Mouse (Mus musculus) thymus, postnatal 25 days (tissue): Measurements from ENCODE around the gene Pip5k1c.
A peak's percentile ranks its signal among the peaks of the same experiment; 100 is the strongest.

Experiments
- DNase-seq: peaks from one replicate; pipeline ENCODE4 v3.0.0; 2022

Pip5k1c gene

DNA sequence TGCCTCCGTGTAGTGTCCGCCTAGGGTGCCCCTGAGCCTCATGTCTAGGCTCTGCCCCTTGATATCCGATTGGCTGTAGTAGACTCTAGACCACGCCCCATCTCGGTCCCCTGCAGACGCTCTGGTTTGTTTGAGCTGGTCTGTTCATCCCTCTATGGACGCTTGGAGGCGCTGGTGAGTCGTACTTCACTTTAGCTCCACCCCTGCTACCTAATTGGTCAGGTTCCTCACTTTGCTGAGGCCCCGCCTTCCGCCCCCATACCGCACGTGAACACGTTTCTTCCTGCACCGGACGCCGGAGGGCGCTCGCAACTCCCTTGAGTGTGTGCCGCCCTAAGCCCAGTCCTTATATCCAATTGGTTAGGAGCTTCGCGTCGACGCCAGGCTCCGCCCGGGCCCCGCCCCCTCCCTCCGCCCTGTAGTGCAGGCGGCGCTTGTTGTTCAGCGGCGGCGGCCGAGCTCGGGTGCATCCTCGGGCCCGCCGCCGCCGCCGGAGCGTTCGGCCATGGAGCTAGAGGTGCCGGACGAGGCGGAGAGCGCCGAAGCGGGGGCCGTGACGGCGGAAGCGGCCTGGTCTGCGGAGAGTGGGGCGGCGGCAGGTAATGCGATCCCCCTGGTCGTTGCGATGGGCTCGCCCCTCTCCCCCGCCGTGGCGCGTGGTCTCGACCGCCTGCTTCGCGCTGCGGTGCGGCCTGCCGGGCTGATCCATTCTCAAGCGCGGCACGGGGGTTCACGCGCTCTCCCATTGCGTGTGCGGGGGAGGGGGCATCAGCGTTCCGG, at the start of gene Pip5k1c:
TSS of gene Pip5k1c (plus strand) at position 410 of the 780 bp plus-strand sequence.
- peak; percentile 100 for DNase-seq

GRCm38 (mm10) chr10:81244146-81244545, 48.6 kb upstream of the Pip5k1c start:
- DNase-seq = no peak

GRCm38 (mm10) chr10:81244595-81244994, 48.2 kb upstream of the Pip5k1c start:
- peak; percentile 85 for DNase-seq

GRCm38 (mm10) chr10:81245166-81245565, 47.6 kb upstream of the Pip5k1c start:
- DNase-seq = no peak

DNA sequence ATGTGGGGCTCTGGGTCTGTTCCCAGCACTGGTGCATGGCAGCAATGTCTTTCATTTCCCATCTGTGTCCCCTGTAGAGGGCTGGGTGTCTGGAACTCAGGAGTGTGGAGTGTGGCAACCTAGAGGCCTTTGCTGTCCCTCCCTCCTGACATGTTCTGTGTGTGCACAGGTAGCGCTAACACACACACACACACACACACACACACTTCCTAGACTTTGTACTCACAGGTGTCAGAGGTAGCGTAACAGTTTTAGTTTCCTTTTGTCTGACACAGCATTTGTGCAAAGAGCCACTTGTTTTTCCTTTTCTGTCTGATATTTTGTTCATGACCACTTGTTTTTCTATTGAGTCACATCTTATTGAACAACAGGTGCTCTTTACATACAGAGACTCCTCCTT, 45.0 kb upstream of the Pip5k1c start:
- DNase-seq = peak; percentile 44

DNA sequence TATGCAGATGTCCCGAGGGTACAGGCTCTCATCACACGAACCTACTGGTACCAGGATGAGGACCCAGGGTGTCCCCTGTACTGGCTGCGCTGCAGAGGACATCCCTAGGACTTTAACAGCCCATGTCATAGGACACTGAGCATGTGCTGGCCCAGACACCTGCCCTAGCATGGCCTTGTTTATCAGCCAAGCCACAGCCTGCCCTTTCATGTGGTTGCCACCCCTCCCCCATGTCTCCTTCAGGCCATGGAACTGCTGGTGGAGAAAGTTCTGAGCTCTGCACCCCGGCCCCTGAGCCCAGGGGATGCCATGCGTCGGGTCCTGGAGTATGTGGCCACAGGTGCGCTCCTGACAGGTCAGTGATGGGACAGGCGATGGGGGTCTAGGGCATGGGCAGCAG, 43.3 kb upstream of the Pip5k1c start:
- DNase-seq = no peak

DNA sequence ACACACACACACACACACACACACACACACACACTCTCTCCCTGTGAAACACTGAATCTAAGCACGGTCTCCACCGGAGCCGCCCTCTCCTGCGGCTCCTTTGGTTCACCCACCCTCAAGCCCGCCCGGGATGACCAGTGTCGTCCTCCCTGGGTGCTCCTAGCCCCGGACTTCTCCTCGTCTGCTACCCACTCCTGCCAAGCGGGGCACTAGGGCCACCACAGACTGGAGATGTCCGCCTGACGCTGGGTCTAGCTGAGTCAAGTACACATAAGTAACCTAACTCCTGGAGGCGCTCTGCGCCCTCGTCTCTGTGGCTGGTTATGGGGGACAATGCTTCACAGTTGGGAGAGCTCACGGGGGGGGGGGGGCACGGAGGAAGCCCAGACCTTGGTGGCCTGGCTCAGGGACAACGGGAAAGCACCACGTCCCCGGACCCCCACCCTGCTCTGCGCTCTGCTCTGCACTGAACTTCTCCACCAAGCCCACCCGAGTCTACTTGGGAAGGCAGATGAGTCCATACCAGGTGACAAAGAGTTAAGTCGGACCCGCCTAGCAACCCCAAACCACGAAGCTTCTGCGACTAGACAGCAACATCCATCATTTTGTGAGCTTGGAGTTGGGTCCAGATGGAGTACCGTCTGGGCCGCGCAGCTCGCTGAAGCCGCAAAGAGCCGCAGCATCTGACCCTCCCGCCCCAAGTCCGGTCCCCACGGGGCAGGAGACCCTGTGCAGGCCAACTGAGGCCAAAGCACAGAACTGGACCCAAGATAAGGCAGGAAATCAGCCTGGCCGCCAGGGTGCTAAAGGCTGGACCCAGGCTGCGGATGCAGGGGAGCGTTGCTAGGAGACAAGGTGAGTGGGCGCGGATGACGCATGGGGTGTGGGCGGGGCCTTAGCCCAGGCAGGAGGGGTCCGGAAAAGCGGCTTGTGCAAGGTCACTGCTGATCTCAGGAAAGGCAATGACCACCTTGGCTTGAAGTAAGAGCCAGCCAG, 40.0 kb upstream of the Pip5k1c start, which contains the start of gene Matk:
TSS of gene Matk (plus strand) at position 512 of the 996 bp plus-strand sequence.
- peak; percentile 73 for DNase-seq

DNA sequence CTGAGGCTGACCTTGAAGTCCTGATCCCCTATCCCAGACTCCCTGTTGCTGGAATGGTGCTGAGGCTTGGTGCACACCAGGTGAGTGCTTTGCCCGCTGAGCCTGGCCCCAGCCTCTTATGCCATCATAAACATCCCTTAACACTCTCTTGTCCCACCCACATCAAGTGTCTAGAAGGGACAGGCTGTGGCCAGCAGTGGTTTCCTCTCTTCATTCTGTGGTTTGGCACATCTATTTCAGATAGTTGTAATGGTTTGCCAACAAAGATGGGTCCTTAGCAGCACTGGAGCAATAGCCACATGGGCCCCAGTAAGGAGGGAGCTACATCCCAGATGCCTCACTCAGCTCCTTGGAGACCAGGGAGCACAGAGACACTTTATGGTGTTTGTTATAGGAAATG, 37.9 kb upstream of the Pip5k1c start:
- DNase-seq = no peak

GRCm38 (mm10) chr10:81257158-81258039, 35.4 kb upstream of the Pip5k1c start:
- peak; percentile 66 for DNase-seq

GRCm38 (mm10) chr10:81259225-81259884, 33.4 kb upstream of the Pip5k1c start:
- no peak for DNase-seq

DNA sequence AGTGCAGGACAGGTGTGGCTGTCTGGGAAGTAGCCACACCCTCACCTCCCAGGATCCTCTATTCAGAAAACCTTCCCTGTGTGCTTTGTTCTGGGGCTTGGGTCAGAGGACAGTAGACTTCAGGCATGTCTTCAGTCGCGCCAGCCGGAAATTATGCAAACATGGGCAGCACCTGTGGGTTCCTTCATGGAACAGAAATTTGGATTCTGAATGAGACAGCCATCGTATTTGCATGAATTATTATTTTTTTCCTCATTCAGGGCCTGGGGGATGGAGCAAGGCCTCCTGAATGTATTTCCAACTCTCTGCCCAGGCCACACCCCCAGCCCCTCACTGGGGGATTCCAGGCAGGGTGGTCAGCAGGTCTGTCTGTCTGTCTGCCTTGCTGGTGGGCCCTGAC, 31.7 kb upstream of the Pip5k1c start:
- no peak for DNase-seq

- DNase-seq = no peak
Measured at GRCm38 (mm10) chr10:81265540-81265939, 27.2 kb upstream of the Pip5k1c start.

GRCm38 (mm10) chr10:81266211-81267105, 26.3 kb upstream of the Pip5k1c start, which contains the start of the genes Mrpl54 and Apba3:
Gene Mrpl54, minus strand, starts transcription at chr10:81266934.
Gene Apba3, plus strand, starts transcription at chr10:81266960.
- peak; percentile 96 for DNase-seq

DNA sequence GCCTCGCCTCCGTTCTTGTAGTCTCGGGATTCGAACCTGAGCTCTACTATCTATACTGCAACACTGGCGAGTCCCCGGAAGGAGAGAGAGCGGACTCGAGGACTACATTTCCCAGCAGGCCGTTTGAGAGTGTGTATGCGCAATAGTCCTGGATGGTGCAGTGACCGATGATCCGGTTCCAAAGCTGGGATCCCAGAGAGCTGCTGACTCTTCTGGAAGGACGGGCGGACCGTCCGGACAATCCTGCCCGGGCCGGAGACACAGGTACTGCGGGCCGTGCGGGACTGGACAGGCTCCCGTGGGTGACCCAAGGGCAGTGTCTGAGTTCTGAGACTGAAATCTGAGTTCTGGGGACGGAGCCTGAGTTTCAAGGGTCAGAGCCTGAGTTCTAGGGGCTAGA, 24.7 kb upstream of the Pip5k1c start:
- peak; percentile 69 for DNase-seq

DNA sequence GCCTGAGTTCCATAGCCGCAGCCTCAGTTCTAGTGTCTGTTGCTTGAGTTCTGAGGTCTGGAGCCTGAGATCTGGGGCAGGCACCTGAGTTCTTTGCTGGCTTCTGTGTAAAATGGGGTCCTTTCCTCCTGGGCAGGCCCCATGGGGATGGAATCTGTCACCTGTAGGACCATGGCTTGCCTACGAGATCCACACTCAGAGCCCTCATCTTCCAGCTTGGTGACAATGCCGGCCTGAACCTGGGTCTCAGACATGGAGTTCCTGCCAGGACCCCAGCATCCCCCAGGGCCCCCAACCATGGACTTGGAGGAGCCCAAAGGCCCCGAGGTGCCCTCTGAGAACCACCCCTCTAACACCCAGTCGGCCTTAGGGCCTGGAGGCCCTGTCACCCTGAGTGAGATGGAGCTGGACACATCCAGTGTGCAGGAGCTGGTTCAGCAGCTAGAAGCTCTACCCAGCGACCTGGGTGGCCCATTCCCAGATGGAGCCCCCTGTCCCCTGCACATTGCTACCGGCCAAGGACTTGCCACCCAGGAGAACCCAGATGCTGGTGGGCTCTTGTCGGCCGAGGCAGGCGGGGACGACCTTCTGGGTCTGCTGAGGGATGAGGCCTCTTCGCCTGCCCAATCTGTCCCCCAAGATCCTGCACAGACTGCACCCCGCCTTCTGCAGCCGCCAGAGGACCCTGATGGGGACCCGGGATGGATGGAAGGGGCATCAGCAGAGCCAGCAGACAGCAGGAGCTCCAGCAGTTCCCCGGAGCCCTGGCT, 23.9 kb upstream of the Pip5k1c start:
- DNase-seq = no peak

- DNase-seq = no peak
Measured at GRCm38 (mm10) chr10:81272356-81272755, 20.4 kb upstream of the Pip5k1c start.

- DNase-seq = no peak
Measured at GRCm38 (mm10) chr10:81273842-81274241, 18.9 kb upstream of the Pip5k1c start.

GRCm38 (mm10) chr10:81277676-81278075, 15.1 kb upstream of the Pip5k1c start:
- no peak for DNase-seq

DNA sequence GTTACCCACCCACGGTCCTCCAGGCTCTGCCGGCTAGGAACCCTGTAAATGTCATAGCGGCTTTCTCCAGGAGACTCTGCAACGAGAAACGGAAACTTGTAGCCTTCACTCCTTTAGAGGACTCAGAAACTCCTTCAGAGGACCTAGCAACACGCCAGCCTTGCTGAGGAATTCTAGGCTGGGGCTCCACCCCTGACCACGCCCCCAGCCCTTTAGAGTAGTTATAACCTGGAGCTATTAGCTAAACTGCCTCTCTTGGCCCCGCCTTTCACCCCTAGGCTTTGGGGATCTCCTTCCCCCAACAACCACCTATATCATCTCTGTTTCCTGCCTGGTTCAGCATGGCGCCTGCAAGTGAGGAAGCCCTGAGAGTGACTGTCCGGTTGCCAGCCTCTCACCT, 13.3 kb upstream of the Pip5k1c start:
- no peak for DNase-seq

DNA sequence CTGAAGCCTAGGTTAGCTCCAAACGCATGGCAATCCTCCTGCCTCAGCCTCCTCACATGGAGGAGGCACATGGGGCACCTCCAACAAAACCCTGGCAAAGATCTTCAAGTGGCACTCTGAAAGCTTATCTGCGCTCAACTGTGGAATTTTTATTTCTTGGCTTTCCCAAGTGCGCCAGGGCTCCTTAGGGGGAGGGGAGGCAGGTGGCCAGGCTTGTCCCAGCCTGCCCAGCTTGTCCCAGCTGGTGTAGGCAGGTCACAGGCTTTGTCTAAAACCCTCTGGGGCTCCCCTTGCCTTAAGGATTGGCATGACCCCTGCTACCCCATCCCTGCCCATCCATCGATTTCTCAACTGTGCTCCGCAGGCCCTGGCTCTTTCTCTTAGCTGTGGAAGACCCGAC, 8.6 kb upstream of the Pip5k1c start:
- no peak for DNase-seq
